Mouse (Mus musculus) small intestine, adult 2 months (tissue): Measurements from ENCODE around the gene Trpt1. TPM values are rescaled to one million over a fixed set of nuclear protein-coding genes. Genes with fewer than 3 reads are reported as not detected.

Experiments used
- H3K27ac ChIP-seq: fragments of 200-500 bp; 2 replicates; pipeline ENCODE4 v1.5.1; 2012; ENCODE audit warnings: low read depth, low read length, control low read depth, inconsistent platforms; ENCODE audit not compliant: insufficient read depth
- H3K27me3 ChIP-seq: fragments of 200-500 bp; 2 replicates; pipeline ENCODE4 v1.6.1; 2012; ENCODE audit warnings: mild to moderate bottlenecking, moderate library complexity, low read length, inconsistent platforms; ENCODE audit not compliant: control insufficient read depth, insufficient read depth
- H3K36me3 ChIP-seq: fragments of 200-500 bp; 2 replicates; pipeline ENCODE4 v1.6.1; 2012; ENCODE audit warnings: mild to moderate bottlenecking, low read length, control low read depth, inconsistent platforms; ENCODE audit not compliant: control insufficient read depth, insufficient read depth
- H3K4me1 ChIP-seq: fragments of 200-500 bp; 2 replicates; pipeline ENCODE4 v1.6.1; 2012; ENCODE audit warnings: low read length, inconsistent platforms, mixed read lengths; ENCODE audit not compliant: control insufficient read depth, insufficient read depth, insufficient read length
- H3K4me3 ChIP-seq: fragments of 200-500 bp; 2 replicates; pipeline ENCODE4 v1.5.1; 2012; ENCODE audit warnings: low read depth, mild to moderate bottlenecking, control low read depth, inconsistent platforms, low read length, moderate library complexity
- CTCF ChIP-seq: fragments of 200-500 bp; IDR thresholded peaks from 2 replicates; pipeline ENCODE4 v1.5.1; 2012; ENCODE audit warnings: low read depth, mild to moderate bottlenecking, control low read depth, inconsistent platforms, low read length, moderate library complexity, mixed read lengths; ENCODE audit not compliant: insufficient replicate concordance, insufficient read length; ENCODE audit errors: extremely low read depth
- POLR2A ChIP-seq: fragments of 200-500 bp; IDR thresholded peaks from 2 replicates; pipeline ENCODE4 v1.6.1; 2012; ENCODE audit warnings: low read depth, mild to moderate bottlenecking, control low read depth, inconsistent platforms, low read length, moderate library complexity
- WGBS: fragments of 180-500 bp; shearing (Covaris S2); methylation state at CpG from one replicate; pipeline ENCODE4 v1.1.7; 2018; 5-methylcytosine and 5-hydroxymethylcytosine counted together
- polyA plus RNA-seq: library from polyadenylated mRNA; depleted of rRNA; stranded (reverse); fragments of >200 nt; gene quantifications from 2 replicates; pipeline ENCODE4 v1.2.3, GENCODE M21; 2012

The Trpt1 gene
- polyA plus RNA-seq, 1 experiment = 7.7 TPM

GRCm38 (mm10) chr19:6994489-6994888, 1.4 kb upstream of the Trpt1 start:
- 84% methylated on average over 8 of the region's 8 CpGs for WGBS
- TF ChIP-seq CTCF (no peak), POLR2A (no peak)
- Histone ChIP-seq H3K4me3 (no peak overlapping the region; the same call in 1 of the 2 replicates), H3K4me1 (peaks cover 19% of the 10 kb centered on the region), H3K27me3 (no peaks in the 10 kb centered on the region), H3K36me3 (peaks cover 7% of the 10 kb centered on the region), H3K27ac (no peak overlapping the region)

- 30% methylated on average over 21 of the region's 21 CpGs for WGBS
- Histone ChIP-seq H3K4me1 (peaks cover 23% of the 10 kb centered on the region), H3K36me3 (peaks cover 7% of the 10 kb centered on the region), H3K4me3 (peak overlapping the region; percentile 84), H3K27ac (peak overlapping the region; percentile 56), H3K27me3 (no peaks in the 10 kb centered on the region)
- TF ChIP-seq CTCF = no peak
Measured at GRCm38 (mm10) chr19:6995255-6995991, 508 bp upstream of the Trpt1 start.

GRCm38 (mm10) chr19:6997721-6998290, 1.9 kb downstream of the Trpt1 start:
- Histone ChIP-seq H3K27ac (no peak overlapping the region), H3K4me1 (peaks cover 23% of the 10 kb centered on the region), H3K36me3 (peaks cover 7% of the 10 kb centered on the region), H3K4me3 (no peak overlapping the region), H3K27me3 (no peaks in the 10 kb centered on the region)
- 87% methylated on average over 9 of the region's 9 CpGs for WGBS
- TF ChIP-seq POLR2A (no peak), CTCF (no peak)

- no peak overlapping the region for H3K4me3 ChIP-seq
- H3K36me3 ChIP-seq = peaks cover 7% of the 10 kb centered on the region
Measured at GRCm38 (mm10) chr19:6999360-7000063, 3.6 kb downstream of the Trpt1 start.

GRCm38 (mm10) chr19:7006892-7007593, 11.1 kb downstream of the Trpt1 start:
- WGBS = 59% methylated on average over 9 of the region's 9 CpGs
- Histone ChIP-seq H3K36me3 (no peaks in the 10 kb centered on the region), H3K27me3 (no peaks in the 10 kb centered on the region), H3K27ac (peak overlapping the region; percentile 67), H3K4me3 (no peak overlapping the region), H3K4me1 (no peaks in the 10 kb centered on the region)
- no peak for TF ChIP-seq POLR2A
- no peak for TF ChIP-seq CTCF

More at GRCm38 (mm10) chr19:6999360-7000063, 3.6 kb downstream of the Trpt1 start:
- H3K27me3 ChIP-seq = no peaks in the 10 kb centered on the region
- peaks cover 23% of the 10 kb centered on the region for H3K4me1 ChIP-seq
- H3K27ac ChIP-seq = peak overlapping the region; percentile 2; the same call in 1 of the 2 replicates
- no peak for TF ChIP-seq CTCF
- no peak for TF ChIP-seq POLR2A
- 69% methylated on average over 19 of the region's 19 CpGs for WGBS

GRCm38 (mm10) chr19:7012426-7012825, 16.5 kb downstream of the Trpt1 start:
- WGBS = 34% methylated on average over 4 of the region's 4 CpGs
- peak overlapping the region; percentile 52 for H3K27ac ChIP-seq
- H3K27me3 ChIP-seq = no peaks in the 10 kb centered on the region
- peaks cover 2% of the 10 kb centered on the region; the same call in 1 of the 2 replicates for H3K4me1 ChIP-seq
- no peaks in the 10 kb centered on the region for H3K36me3 ChIP-seq
- TF ChIP-seq CTCF (no peak), POLR2A (no peak)
- no peak overlapping the region for H3K4me3 ChIP-seq

GRCm38 (mm10) chr19:7013984-7014383, 18.1 kb downstream of the Trpt1 start:
- Histone ChIP-seq H3K27ac (no peak overlapping the region), H3K36me3 (no peaks in the 10 kb centered on the region), H3K27me3 (no peaks in the 10 kb centered on the region), H3K4me3 (no peak overlapping the region), H3K4me1 (peaks cover 2% of the 10 kb centered on the region; the same call in 1 of the 2 replicates)
- 94% methylated on average over 9 of the region's 9 CpGs for WGBS
- TF ChIP-seq POLR2A (no peak), CTCF (no peak)
